Mouse (Mus musculus): ENCODE measurements around the gene Kctd21.

GRCm38 (mm10) chr7:97327376-97327775, 4.8 kb upstream of the Kctd21 start:
- TF ChIP-seq POLR2AphosphoS5 (IDR thresholded peaks at IDR 0.05; ENCODE audit: insufficient replicate concordance, low read depth, low read length) (no peak), CTCF (IDR thresholded peaks at IDR 0.05; ENCODE audit: low read depth, low read length) (no peak), TAL1 (conservative IDR thresholded peaks at IDR 0.05; ENCODE audit: low read depth, low read length) (no peak), GATA1 (IDR thresholded peaks at IDR 0.05; ENCODE audit: borderline replicate concordance, low read length) (no peak)

Data from G1E (cell line).